Mouse (Mus musculus): ENCODE data around the gene Tedc2.

DNA sequence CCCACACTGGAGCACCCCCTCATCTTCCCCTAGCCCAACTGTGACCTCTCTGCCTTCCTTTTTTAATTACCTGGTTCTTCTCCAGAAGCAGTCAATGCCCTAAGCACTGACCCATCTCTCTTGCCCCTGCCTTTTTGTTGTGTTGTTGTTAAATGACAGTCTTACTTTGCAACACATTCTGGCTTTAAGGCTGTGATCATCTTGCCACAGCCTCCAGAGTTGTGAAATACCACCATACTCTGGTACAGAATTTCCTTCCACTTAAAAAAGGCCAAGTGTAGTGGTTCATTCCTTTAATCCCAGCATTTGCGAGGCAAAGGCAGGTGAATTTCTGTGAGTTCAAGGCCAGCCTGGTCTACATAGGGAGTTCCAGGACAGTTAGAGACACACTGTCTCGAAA, 29.7 kb downstream of the Tedc2 start:
- TF ChIP-seq CTCF (IDR thresholded peaks at IDR 0.05; ENCODE audit: low read depth, low read length) = no peak
- TF ChIP-seq POLR2A (IDR thresholded peaks at IDR 0.05; ENCODE audit: insufficient read depth, low read length) = no peak
